ENCODE assay signal across 20 mouse cellular contexts in the genomic region with DNA sequence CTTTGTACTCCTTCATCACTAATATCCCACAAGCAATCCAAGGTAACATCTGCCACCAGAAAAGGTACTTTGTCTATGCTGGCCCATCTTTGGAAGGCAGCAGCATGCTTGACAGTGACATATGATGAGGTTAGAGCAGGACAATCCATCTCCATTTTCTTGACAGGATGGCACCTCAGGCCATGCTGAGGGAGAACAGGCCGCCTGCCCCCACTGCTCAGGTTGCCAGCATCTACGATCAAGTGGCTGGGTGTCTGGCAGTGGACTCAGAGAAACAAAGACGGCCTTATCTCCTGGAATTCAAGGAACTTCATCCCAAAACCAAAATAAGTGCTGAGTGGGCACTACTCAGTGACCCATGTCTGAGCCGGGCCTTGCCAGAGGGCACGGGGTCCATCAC.
DNase-seq lines count a peak whose midpoint lies in the region; ATAC-seq lines count a peak whose summit lies in the region.
"Had no signal": no experiment of that assay in that cellular context is flagged by ENCODE, and none has a peak within 500 bp of the region (broad histone marks: within the 10 kb centered on the region; RNA-seq: fewer than 3 reads in every experiment).

No protein-coding gene starts in this region.

- intact Hi-C loops in left cerebral cortex, postnatal 25 days (cut with DNase I): no loop called here
- intact Hi-C loops in heart, postnatal 14 days (cut with DNase I): no loop called here

- no peak overlapping the region for H3K4me2 ChIP-seq in hindbrain, embryonic 14.5 days (replicated peaks)
- H3K4me2 ChIP-seq in neural tube, embryonic 13.5 days: no peak overlapping the region
- no peak overlapping the region for H3K4me2 ChIP-seq in forebrain, embryonic 12.5 days
- H3K4me2 ChIP-seq: embryonic facial prominence, embryonic 15.5 days; intestine, embryonic 15.5 days; kidney, embryonic 15.5 days; liver, embryonic 13.5 days; lung, embryonic 15.5 days had no signal

- peak; percentile 39 for DNase-seq in Muller cell, postnatal 12 days (ENCODE audit: inconsistent ontology term)
- peak; percentile 11 for DNase-seq in embryo, embryonic 11.5 days (ENCODE audit: low read depth, low spot score)
- no peak for DNase-seq in hindbrain, embryonic 14.5 days (ENCODE audit: low spot score)
- DNase-seq in left cerebral cortex, postnatal 25 days (ENCODE audit: low spot score in 2 of 2): no peak
- no peak for DNase-seq in heart, postnatal 14 days
- DNase-seq: adrenal gland, adult 2 months; cerebellum, adult 11 months; cerebellum, postnatal 36 days; liver, embryonic 13.5 days; thymus, postnatal 4 days had no signal

- WGBS in hindbrain, embryonic 14.5 days: 47% methylated on average over 5 of the region's 5 CpGs
- WGBS in neural tube, embryonic 13.5 days: 28% methylated on average over 5 of the region's 5 CpGs
- WGBS in forebrain, embryonic 12.5 days: 67% methylated on average over 5 of the region's 5 CpGs

- H3K27ac ChIP-seq in hindbrain, embryonic 14.5 days: peak overlapping the region; percentile 26; the same call in 1 of the 2 replicates
- peak overlapping the region; percentile 46 for H3K27ac ChIP-seq in neural tube, embryonic 13.5 days (replicated peaks)
- no peak overlapping the region for H3K27ac ChIP-seq in forebrain, embryonic 12.5 days
- H3K27ac ChIP-seq: embryonic facial prominence, embryonic 15.5 days; forebrain, embryonic 10.5 days; heart, embryonic 10.5 days; intestine, embryonic 15.5 days; kidney, embryonic 15.5 days; liver, embryonic 13.5 days; lung, embryonic 15.5 days had no signal

- H3K4me3 ChIP-seq in hindbrain, embryonic 14.5 days (replicated peaks; ENCODE audit: low read length): no peak overlapping the region
- H3K4me3 ChIP-seq in neural tube, embryonic 13.5 days: no peak overlapping the region
- no peak overlapping the region for H3K4me3 ChIP-seq in forebrain, embryonic 12.5 days (replicated peaks)
- H3K4me3 ChIP-seq: embryonic facial prominence, embryonic 15.5 days; forebrain, embryonic 10.5 days; heart, embryonic 10.5 days; intestine, embryonic 15.5 days; kidney, embryonic 15.5 days; liver, embryonic 13.5 days; lung, embryonic 15.5 days had no signal

- peaks cover 14% of the 10 kb centered on the region for H3K4me1 ChIP-seq in hindbrain, embryonic 14.5 days (replicated peaks; ENCODE audit: control insufficient read depth, insufficient read depth, low read length)
- peaks cover 22% of the 10 kb centered on the region for H3K4me1 ChIP-seq in neural tube, embryonic 13.5 days (replicated peaks)
- H3K4me1 ChIP-seq in forebrain, embryonic 12.5 days: 0 out of 2 replicates have a peak, but pooled peaks cover 2% of the 10 kb centered on the region
- H3K4me1 ChIP-seq: intestine, embryonic 15.5 days; liver, embryonic 13.5 days; lung, embryonic 15.5 days had no signal

- no peaks in the 10 kb centered on the region for H3K9me3 ChIP-seq in hindbrain, embryonic 14.5 days (ENCODE audit: control insufficient read depth, low read length)
- H3K9me3 ChIP-seq in neural tube, embryonic 13.5 days: no peaks in the 10 kb centered on the region
- H3K9me3 ChIP-seq in forebrain, embryonic 12.5 days: no peaks in the 10 kb centered on the region
- H3K9me3 ChIP-seq: embryonic facial prominence, embryonic 15.5 days; forebrain, embryonic 10.5 days; G1E; heart, embryonic 10.5 days; intestine, embryonic 15.5 days; kidney, embryonic 15.5 days; liver, embryonic 13.5 days; lung, embryonic 15.5 days had no signal

- ATAC-seq in hindbrain, embryonic 14.5 days (ENCODE audit: low FRiP score): peak; percentile 43; the same call in 1 of the 2 replicates
- no peak for ATAC-seq in neural tube, embryonic 13.5 days (ENCODE audit: low read depth)
- no peak for ATAC-seq in forebrain, embryonic 12.5 days (ENCODE audit: low FRiP score)
- ATAC-seq: intestine, embryonic 15.5 days; midbrain, embryonic 16.5 days had no signal

- no peaks in the 10 kb centered on the region for H3K36me3 ChIP-seq in hindbrain, embryonic 14.5 days (replicated peaks; ENCODE audit: control insufficient read depth, insufficient read depth)
- H3K36me3 ChIP-seq in neural tube, embryonic 13.5 days: no peaks in the 10 kb centered on the region
- no peaks in the 10 kb centered on the region for H3K36me3 ChIP-seq in forebrain, embryonic 12.5 days (replicated peaks)
- H3K36me3 ChIP-seq: embryonic facial prominence, embryonic 15.5 days; forebrain, embryonic 10.5 days; G1E; heart, embryonic 10.5 days; intestine, embryonic 15.5 days; kidney, embryonic 15.5 days; liver, embryonic 13.5 days; lung, embryonic 15.5 days had no signal

- H3K27me3 ChIP-seq in hindbrain, embryonic 14.5 days (ENCODE audit: control insufficient read depth, insufficient read depth, low read length): no peaks in the 10 kb centered on the region
- no peaks in the 10 kb centered on the region for H3K27me3 ChIP-seq in neural tube, embryonic 13.5 days
- no peaks in the 10 kb centered on the region for H3K27me3 ChIP-seq in forebrain, embryonic 12.5 days
- H3K27me3 ChIP-seq: embryonic facial prominence, embryonic 15.5 days; intestine, embryonic 15.5 days; kidney, embryonic 15.5 days; liver, embryonic 13.5 days; lung, embryonic 15.5 days had no signal

- no peak overlapping the region for H3K9ac ChIP-seq in hindbrain, embryonic 14.5 days
- no peak overlapping the region for H3K9ac ChIP-seq in neural tube, embryonic 13.5 days
- H3K9ac ChIP-seq in forebrain, embryonic 12.5 days: no peak overlapping the region
- H3K9ac ChIP-seq: embryonic facial prominence, embryonic 15.5 days; intestine, embryonic 15.5 days; kidney, embryonic 15.5 days; liver, embryonic 13.5 days; lung, embryonic 15.5 days had no signal

Comparison
In these comparisons a context has a peak if more than half of its experiments do, and no peak if none do; other contexts are left out.
1. DNase-seq: peak in Muller cell, postnatal 12 days (single experiment) and embryo, embryonic 11.5 days (single experiment); none in hindbrain, embryonic 14.5 days (single experiment), left cerebral cortex, postnatal 25 days (0 of 2) and heart, postnatal 14 days (0 of 2).